Mouse (Mus musculus) retina, adult 2 months (tissue): ENCODE data around the gene Rasa2.
A peak's percentile ranks its signal among the peaks of the same experiment; 100 is the strongest.
"Not testable (repeated sequence)": the region's sequence is repeated elsewhere in the genome, so short reads cannot be mapped to it uniquely, and the experiment has no call there.

Experiments
- DNase-seq: peaks from one replicate; pipeline ENCODE4 v3.0.0-alpha.2; 2012; ENCODE audit warnings: low read depth, low spot score

The Rasa2 gene

DNA sequence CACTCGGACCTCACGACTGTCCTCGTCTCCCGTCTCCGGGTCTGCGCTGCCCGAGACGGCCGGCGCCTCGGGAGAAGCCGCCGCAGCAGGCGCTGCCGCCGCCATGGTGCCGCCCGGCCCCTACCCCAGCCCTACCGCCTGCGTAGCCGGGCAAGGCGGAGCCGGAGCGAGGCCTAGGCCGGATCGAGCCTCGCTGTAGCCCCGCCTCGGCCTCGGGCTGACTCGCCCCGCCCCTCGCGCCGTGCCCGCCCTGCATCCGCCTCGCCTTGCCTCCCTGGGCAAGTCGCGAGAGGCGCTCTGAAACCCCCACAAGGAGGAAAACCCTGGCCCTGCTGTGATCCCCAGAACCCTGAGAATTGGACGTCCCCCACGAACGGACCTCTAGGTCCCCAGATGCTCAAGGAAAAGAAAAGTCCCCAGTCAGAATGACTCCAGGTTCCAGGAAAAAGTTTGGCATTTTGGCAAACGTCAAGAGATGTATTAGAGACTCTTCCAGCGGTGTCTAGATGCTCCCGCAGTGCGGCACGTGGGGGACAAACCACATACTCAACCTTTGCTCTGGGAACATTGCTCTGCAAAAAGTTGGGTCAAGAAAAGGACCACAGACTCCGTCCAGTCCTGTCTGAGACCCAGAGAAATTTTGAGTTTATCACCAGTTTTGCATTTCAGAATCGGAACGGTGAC lies at the start of gene Rasa2:
Gene Rasa2, minus strand, starts transcription at position 229 of the 684 bp plus-strand sequence.
- DNase-seq: peak; percentile 65

DNA sequence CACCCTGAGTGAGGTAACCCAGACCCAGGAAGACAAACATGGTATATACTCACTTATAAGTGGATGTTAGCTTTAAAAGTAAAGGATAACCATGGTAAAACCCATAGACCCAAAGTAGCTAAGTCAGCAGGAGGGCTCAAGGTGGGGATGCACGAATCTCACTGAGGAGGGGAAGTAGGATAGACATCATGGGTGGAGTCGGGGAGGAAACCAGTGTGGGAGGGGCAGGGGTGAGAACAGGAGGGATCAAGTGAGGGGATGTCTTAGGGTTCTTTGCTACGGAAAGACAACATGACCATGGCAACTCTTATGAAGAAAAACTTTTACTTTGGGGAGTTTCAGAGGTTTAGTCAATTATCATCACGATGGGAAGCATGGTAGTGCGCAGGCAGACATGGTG lies 47.2 kb upstream of the Rasa2 start:
- DNase-seq: no peak

DNA sequence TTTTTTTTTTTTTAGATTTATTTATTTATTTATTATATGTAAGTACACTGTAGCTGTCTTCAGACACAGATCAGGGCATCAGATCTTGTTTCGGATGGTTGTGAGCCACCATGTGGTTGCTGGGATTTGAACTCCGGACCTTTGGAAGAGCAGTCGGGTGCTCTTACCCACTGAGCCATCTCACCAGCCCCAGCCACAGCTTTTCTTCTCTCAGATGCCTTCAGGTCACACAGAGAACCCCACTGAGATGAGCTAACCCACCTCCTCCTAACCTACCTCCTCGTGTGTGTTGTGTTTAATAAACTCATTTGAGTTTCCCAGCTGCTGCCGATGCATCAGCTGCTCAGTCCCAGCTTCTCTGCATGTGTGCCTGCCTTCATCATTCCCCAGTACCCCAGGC lies 46.3 kb upstream of the Rasa2 start:
- DNase-seq: not testable (repeated sequence)

DNA sequence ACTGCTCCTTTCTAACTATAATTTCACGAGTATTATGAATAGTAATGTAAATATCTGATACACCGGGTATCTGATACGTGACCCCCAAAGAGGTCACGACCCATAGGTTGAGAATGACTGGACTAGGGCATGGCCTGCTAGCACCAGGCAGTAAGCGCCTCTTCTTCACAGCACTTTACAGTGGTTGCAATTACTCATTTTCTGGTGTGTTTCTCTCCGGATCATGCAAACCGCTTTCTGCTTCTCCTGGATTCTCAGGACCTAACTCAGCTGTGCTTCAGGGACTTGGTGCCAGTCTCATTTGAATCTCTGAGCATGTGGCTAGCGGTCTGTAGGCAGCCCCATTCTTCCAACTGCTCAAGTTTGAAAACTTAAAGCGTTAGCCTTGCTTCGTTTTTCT lies 45.3 kb upstream of the Rasa2 start:
- DNase-seq: no peak

DNA sequence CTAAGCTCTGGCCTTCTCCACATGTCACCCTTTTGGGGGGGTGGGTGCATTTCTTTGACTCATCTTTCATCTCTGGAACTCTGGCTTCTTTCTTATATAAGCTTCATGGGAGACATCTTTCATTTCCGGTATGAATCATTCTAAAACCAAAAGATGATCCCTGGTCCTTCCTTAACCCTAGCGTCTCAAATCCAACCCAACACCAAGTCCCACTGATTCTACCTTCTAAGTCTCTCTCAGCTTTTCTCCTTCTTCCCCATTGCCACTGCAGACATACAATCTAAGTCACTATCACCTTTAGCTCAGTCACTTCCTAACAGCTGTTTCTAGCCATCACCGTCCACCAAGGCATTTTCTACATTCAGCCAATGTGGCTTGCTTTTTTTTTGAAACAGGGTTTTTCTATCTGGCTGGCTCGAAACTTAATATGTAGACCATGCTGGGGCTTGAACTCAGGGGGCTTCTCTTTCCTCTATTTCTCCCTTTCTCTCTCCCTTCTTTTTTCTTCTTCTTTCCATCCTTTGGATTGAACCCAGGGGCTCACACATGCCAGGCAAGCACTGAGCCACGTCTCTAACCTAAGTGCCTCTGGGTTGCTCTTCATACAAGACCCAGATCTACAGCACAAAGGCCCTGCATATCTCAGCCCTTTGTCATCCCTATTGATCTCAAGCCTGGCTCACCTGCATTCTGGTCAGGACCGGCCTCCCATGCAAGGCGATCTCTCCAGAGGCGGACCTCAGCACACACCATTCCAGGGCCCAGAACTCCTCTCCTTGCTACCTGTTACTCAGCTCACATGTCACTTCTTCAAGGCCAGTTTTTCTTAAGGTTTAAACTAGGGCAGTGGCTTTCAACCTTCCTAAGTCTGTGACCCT lies 44.6 kb upstream of the Rasa2 start:
- no peak for DNase-seq

DNA sequence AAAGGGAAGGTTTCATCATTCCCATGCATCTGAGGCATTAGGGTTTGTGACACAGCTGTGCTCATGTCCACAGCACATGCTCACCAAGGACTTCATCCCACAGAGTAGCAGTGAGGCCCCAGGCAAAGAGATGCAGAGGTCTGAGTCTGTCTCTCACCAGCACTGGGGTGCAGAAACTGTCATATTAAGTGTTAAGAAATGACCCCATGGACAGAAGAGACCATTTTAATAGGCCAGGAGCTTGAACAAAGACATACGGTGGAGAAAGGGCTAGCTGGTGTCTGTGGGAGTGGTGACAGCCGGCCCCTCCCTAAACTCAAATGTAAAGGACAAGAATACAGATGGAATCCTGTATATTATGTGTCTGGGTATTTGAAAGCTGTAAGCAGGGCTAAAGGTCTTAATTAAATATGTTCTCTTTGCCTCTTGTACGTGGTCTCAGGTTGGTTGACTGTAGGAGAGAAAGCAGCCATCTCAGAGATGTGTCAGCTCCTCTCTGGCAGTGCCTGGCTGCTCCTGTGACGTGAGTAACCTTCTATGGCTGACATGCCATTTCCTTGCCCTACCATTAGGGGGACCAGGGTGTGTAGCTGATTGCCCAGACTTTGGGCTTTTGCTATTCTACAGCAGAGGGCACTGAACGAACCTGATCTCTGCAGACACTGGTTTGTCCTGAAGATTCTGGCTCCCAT lies 43.8 kb upstream of the Rasa2 start:
- DNase-seq: no peak

DNA sequence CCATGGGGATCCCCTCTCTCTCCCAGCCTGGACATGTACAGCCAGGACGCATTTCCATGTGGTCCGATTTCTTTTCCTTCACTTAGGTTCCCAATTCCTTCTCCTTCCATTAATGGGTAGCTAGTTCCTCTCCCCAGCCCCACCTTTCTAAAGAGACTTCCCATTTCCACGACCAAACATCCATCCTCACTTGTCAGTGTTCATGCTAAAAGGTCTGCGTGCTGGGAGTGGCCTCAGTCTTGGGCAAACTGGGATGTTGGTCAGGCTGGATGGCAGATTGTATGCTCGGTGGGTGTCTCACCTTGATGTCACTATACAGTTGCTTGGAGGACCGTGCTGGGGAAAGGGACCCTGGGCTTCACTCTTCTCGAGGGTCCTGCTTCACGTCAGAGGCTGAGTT lies 42.9 kb upstream of the Rasa2 start:
- DNase-seq: no peak

DNA sequence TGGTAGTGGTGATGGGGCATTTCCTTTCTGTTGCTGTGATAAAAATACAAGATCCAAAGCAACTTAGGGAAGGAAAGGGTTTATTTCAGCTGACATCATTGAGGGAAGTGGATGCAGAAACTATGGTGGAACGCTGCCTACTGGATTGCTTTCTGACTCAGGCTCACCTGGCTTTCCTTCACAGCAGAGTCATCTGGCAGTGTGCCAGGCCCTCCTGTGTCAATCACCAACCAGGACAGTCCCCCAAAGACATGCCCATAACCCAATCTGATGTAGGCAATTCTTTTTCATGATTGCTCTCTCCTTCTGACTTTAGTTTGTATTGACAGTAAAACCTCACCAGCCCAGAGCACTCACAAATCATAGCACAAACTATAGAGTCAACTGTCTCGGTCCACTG lies 41.0 kb upstream of the Rasa2 start:
- no peak for DNase-seq

DNA sequence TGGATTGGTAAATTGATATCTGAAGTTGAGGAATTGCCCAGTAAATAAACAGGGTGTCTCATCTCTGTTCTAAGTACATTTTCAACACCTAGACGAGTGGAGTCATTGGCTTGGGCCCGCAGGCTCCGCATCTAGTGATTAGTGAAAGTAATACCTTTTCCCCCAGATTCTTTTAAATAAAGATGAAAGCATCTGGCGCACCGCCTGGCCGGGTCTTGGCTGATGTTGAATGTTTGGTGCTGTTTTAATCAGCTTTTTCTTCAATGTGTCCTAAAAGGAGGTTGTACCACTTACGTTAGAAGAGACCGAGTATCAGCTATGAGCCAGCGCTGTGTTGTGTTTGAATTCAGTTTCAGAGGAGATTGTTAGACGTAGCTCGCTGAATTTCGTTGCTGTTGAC lies 39.8 kb upstream of the Rasa2 start:
- DNase-seq: no peak

DNA sequence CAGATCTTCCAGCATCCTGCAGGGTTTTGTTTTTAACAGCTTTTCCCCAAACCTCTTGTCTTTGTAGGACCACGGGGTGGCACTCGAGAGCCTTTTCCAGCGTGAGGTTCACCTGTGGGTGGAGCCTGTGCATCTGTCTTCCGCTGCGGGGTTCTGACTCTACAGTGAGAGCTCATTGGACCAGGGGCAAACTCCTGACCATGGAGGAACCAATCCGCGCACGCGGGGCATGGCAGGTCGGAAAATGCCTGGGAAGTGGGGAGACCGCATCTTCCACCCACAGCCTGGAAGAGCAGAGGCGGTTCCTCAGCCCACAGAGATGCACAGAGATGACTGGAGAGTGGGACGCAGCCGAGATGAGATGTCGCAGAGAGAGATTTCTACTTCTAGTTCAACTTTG lies 38.5 kb upstream of the Rasa2 start:
- peak; percentile 84 for DNase-seq

DNA sequence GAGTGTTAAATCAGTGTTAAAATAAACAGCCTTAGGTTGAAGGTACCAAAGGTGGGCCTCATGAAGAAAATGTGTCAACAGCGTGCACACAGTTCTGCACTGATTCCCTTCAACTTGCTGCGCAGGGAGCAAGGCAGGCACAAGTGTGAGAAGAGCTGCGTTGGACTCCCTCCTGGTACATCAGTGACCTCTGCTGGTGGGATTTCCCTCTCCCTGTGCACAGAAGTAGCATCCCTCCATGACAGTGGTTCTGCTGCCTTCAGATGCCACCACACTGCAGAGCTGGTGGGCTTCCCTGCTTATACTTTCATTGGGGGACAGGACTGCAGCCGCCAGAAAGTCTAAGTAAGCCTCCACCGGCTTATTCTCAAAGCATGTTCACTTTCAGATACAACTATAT lies 37.2 kb upstream of the Rasa2 start:
- DNase-seq: peak; percentile 42

DNA sequence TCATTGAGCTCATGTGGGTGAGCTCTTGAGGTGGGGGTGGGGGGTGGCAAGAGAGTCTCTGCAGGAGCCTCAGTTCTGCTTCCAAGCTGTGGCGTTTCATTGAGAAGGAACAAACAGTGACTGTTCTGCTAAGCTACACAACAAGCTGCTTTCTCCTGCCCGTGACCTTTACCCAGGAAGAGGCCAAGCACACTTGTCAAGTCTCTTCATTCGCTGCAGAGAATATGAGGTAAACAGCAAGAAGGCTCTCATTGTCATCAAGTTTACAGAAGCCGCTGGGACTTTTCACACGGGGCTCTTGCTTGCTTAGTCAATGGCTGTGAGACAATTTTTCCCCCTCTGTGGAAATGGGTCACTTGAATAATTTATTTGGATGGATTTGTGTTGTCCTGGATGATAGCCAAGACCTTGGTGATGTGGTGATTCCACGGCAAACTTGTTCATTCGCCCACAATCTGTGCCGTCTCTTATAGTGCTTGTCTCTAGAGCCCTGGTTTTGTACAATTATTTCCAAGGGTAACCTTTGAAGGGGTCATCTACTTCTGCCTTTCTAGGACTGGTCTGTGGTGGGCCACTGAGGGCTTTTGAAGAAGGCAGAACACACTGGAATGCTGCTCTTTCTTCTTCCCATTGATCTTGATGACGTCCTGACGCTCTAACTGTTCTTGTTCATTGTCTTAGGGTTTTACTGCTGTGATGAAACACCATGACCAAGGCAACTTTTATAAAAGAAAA lies 29.3 kb upstream of the Rasa2 start:
- no peak for DNase-seq

DNA sequence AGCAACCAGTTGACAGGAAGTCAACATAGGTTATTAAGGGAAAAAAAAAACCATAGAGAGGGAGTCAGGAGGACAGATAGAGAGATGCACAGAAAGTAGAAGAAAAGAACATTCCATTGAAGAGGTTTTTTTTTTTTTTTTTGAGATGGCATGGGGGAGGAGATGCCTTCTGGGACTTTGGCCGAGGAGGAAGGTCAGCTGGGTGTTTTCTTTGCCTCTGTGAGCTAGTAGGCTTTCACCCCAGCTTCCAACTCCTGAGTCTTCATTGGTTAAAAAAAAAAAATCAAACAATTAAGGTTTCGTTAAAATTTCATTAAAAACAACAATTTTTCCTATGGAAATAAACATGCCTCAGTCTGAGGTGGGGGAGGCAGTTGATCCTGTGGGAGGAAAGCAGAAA lies 28.4 kb upstream of the Rasa2 start:
- DNase-seq: no peak

DNA sequence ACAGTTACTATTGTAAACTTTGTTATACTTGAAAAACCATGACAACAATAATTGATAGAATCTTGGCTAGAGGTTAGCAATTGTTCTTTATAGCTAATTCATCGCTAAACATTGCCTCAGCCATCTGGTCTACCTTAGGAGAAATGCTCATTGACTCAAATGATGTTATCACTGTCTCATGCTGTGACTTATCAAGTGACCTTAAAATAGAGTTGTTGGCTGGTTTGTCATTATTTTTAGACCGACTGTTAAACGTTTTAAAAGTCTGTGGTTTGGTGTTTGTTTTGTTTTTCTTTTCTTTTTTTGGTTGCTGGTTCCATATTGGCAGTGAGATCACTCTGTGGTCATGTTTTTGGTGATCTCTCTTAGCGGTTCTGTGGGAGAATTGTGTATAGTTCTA lies 22.1 kb upstream of the Rasa2 start:
- DNase-seq: no peak

DNA sequence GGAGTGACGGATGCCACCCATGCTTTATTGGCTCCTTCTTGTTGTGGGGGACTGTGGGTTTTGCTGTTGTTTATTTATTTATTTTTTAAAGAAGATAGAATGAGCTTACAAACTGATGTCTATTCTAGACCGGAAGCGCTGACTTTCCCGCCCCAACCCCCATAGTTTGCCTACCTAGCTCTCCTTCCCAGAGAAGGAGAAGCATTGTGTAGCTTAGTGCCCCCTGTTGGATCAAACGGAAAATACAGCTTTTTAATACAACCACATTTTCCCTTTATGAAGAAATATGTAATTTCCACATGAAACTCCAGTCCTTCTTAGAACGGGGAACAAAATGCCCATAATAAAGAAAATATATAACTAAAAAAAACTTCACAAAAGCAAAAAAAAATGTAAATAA lies 21.3 kb upstream of the Rasa2 start:
- no peak for DNase-seq

DNA sequence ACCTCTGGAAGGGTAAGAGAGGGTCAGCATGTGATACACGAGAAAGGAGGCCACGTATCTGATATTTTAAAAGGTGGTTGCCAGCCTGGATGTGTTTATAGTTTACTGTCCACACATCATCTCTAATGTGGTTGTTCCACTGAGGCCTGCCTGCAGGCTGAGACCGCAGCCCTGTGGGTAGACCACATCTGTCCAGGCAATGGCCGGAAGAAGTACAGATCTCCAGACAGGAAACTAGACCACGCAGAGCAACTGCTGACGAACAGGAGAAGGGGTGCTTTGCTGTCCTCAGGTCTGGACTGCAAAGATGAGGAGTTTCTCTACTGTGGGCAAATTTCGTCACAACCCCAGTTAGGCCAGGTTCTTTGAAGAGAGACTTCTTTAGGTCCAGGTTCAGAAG lies 19.4 kb upstream of the Rasa2 start:
- DNase-seq: no peak

DNA sequence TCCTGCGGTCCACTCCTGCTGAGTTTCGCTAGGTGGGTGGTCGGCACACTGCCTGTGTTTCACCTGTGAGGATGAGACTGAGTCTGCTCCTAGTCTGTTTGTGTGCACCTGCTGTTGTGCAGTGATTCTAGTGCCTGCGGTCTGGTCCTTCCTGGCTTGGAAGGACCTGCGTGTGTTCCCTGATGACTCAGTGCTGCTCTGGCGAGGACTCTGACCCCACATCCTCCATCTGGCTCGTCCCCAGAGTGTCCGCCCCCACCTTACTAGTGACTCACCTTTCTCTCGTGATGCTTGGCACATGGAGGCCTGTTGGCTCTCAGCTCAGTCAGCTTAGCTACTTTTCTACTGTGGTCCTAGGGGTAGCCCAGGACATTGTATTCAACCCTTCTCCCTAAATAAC lies 18.5 kb upstream of the Rasa2 start:
- no peak for DNase-seq

DNA sequence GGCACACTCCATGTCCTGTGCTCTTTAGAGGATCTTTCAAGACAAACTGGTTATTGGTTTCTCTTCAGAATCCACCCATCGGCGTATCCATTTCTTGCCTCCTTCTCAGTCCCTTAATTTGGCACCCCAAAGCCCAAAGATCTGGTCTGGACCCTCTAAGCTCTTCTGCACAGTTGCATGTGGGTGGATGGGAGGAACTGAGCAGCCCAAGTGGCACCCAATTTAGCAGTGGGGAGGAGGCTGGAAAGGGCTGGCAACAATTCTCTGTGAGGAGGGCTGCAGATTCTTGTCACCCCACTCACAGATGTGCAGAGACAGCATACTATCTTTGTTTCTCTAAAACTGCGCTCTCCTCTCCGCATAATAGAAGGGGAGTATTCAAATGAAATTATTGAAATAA lies 17.9 kb upstream of the Rasa2 start:
- DNase-seq: no peak

DNA sequence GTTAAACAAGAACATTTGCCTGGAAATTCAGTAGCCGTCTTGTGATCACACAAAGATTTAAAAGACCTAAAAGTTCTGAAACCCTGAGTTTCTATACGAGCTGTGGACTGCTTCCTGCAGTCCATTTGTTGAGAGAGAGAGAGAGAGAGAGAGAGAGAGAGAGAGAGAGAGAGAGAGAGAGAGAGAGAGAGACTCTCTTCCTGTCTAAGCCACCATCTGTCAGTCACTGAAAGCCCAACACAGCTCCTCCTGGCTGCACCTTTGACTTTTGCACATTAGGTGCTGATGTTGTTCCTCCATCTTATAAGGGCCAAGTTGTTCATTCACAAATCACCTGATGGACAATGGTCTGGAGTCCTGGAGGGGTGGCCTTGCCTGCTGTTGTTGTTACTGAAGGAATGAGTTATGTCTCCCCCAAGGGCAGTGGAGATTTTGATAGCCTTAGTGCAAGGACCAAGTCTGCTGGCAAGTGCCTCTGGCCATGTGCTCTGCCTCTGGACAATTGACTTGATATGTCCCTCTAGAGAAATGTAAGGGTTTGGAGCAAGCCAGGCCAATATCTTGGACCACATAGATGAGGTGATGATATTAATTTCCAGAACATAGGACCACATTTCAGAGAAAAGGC lies 15.4 kb upstream of the Rasa2 start:
- no peak for DNase-seq

DNA sequence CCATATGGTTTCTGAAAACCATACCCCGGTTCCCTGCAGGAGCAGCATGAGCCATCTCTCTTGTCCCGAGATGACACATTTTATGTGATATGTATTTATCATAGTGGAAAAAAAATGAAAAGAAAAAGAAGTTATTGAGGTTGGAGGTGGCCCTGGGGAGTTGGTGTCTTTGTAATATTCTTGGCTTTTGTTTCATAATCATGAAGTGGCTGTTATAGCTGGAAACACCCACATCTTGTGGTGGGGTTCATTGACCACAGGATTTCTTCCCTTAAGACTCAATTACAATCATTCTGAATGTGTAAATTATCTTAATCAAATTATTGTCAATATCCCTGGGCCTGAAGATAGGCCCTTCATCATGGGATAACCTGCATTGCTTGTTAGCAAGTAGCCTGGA lies 13.4 kb upstream of the Rasa2 start:
- DNase-seq: no peak

DNA sequence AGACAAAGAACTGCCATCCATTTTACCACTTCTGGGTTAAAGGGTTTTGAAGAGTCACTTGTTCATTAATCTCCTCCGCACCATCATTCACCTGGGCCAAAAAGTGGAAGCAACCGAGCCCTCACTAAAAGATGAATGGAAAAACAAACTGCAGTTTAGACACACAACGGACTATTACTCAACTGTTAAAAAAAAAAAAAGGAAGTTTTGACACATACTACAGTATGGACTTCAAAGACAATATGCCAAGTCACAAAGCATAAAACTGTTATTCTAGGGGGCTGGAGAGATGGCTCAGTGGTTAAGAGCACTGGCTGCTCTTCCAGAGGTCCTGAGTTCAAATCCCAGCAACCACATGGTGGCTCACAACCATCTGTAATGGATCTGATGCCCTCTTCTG lies 12.6 kb upstream of the Rasa2 start:
- DNase-seq: not testable (repeated sequence)

DNA sequence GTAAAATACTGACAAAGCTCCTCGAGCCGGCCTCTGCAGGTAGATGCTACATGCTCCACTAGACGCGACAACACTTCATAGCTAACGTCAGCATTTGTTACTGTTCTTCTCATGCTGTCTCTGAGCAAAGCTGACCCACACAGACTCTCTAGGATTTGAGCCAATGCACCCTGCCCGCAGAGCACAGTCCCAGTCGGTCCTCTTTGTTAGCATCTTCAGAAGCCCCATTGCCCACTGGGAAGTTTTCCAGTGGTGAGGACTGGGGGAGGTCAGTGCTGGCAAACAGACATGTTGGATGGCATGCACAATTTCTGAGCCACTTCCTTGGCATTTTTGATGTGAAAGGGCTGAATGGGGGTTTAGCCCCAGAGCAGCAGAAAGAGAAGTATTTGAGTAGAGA lies 8.0 kb upstream of the Rasa2 start:
- no peak for DNase-seq
